Mouse (Mus musculus): ENCODE measurements at regions not wholly inside any gene's neighbourhood (a gene's known extent, or its start where the extent isn't known, plus 50 kb on each side); places are given as distances from the start of the nearest gene placed in this dataset.

- DNase-seq (ENCODE audit: low spot score): no peak
These were observed 961.4 kb downstream of the Mat2b start for GRCm38 (mm10) chr11:39733434-39734076.

GRCm38 (mm10) chr11:39723621-39724020 is 971.4 kb downstream of the Mat2b start:
- no peak for DNase-seq (ENCODE audit: low spot score)

GRCm38 (mm10) chr11:39678521-39678920 is 1016.5 kb downstream of the Mat2b start:
- DNase-seq (ENCODE audit: low spot score): no peak

GRCm38 (mm10) chr11:39653595-39653994 is 1041.4 kb downstream of the Mat2b start:
- no peak for DNase-seq (ENCODE audit: low spot score)

GRCm38 (mm10) chr11:39619356-39619755 is 1075.6 kb downstream of the Mat2b start:
- DNase-seq (ENCODE audit: low spot score): no peak

- DNase-seq (ENCODE audit: low spot score): no peak
These were observed 1079.2 kb downstream of the Mat2b start for GRCm38 (mm10) chr11:39615843-39616242.

- no peak for DNase-seq (ENCODE audit: low spot score)
These were observed 1098.5 kb downstream of the Mat2b start for GRCm38 (mm10) chr11:39596479-39596878.

GRCm38 (mm10) chr11:39588641-39589385 is 1106.2 kb downstream of the Mat2b start:
- peak; percentile 56 for DNase-seq (ENCODE audit: low spot score)

- DNase-seq (ENCODE audit: low spot score): no peak
These were observed 1136.7 kb downstream of the Mat2b start for GRCm38 (mm10) chr11:39558287-39558686.

- no peak for DNase-seq (ENCODE audit: low spot score)
These were observed 1144.9 kb downstream of the Mat2b start for GRCm38 (mm10) chr11:39550066-39550465.

- no peak for DNase-seq (ENCODE audit: low spot score)
These were observed 1169.9 kb downstream of the Mat2b start for GRCm38 (mm10) chr11:39524866-39525649.

GRCm38 (mm10) chr11:39495253-39495652 is 1199.8 kb downstream of the Mat2b start:
- no peak for DNase-seq (ENCODE audit: low spot score)

GRCm38 (mm10) chr11:39477136-39477535 is 1217.9 kb downstream of the Mat2b start:
- DNase-seq (ENCODE audit: low spot score): no peak

GRCm38 (mm10) chr11:39453329-39453952 is 1241.6 kb downstream of the Mat2b start:
- DNase-seq (ENCODE audit: low spot score): no peak

GRCm38 (mm10) chr11:39446374-39446773 is 1248.6 kb downstream of the Mat2b start:
- DNase-seq (ENCODE audit: low spot score): no peak

GRCm38 (mm10) chr11:39411691-39412090 is 1283.3 kb downstream of the Mat2b start:
- no peak for DNase-seq (ENCODE audit: low spot score)

- no peak for DNase-seq (ENCODE audit: low spot score)
These were observed 1283.8 kb downstream of the Mat2b start for GRCm38 (mm10) chr11:39411182-39411581.

- DNase-seq (ENCODE audit: low spot score): no peak
These were observed 1330.2 kb downstream of the Mat2b start for GRCm38 (mm10) chr11:39364827-39365226.

GRCm38 (mm10) chr11:39350616-39351015 is 1344.4 kb downstream of the Mat2b start:
- no peak for DNase-seq (ENCODE audit: low spot score)
